Mouse (Mus musculus) CD4-positive helper T cell, adult 2 months (primary cell): ENCODE results near the gene N6amt1.

Experiments used
- DNase-seq: peaks from one replicate; pipeline ENCODE4 v3.0.0-alpha.2; 2012; ENCODE audit warnings: low read depth, missing footprints, low spot score

N6amt1 gene

GRCm38 (mm10) chr16:87384366-87384765 lies 30.4 kb downstream of the N6amt1 start:
- DNase-seq = no peak

GRCm38 (mm10) chr16:87387444-87387977 lies 33.5 kb downstream of the N6amt1 start:
- DNase-seq = no peak

GRCm38 (mm10) chr16:87393813-87394548 lies 40.0 kb downstream of the N6amt1 start:
- peak; percentile 58 for DNase-seq

- peak; percentile 34 for DNase-seq
Measured at GRCm38 (mm10) chr16:87405001-87405400, 51.0 kb downstream of the N6amt1 start.
